Mouse (Mus musculus): ENCODE data around the gene Fkbp6. TPM values are rescaled to one million over a fixed set of nuclear protein-coding genes. Genes with fewer than 3 reads are reported as not detected.
"Not testable (repeated sequence)": the region's sequence is repeated elsewhere in the genome, so short reads cannot be mapped to it uniquely, and the experiment has no call there.

Fkbp6 gene
- polyA plus RNA-seq, 1 experiment from 2014 or later = not detected

DNA sequence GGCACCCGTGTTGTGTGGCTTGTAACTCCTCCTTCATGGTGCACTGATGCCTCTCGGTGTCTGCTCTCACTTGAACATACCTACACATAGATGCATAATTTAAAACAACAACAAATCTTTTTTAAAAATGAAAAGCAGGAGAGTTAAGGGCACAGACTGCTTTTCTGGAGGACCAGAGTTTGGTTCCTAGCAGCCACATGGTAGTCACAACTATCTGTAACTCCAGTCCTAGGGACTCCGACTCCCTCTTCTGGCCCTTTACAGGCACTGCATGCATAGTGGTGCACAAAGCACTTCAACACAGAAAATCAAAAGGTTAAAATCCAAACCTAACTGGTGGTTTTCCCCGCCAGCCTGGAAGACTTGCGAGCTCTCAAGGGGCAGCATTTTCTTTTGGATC lies 23.8 kb upstream of the Fkbp6 start:
- H3K27me3 ChIP-seq = no peaks in the 10 kb centered on the region
- TF ChIP-seq CTCF (IDR thresholded peaks at IDR 0.05) = no peak
- DNase-seq (ENCODE audit: low read depth, low spot score) = no peak
- ChIA-PET CTCF (interaction anchor here (1.0 kb wide), 1 partner anchor 10 kb away, joined by 6 read pairs; no protein-coding TSS in a partner anchor), POLR2A (no interaction called here)
- no peak for ATAC-seq
- in situ Hi-C loops (cut with MboI; ENCODE audit: low pct_unique_long_range_greater_than_20kb) = no loop called here

DNA sequence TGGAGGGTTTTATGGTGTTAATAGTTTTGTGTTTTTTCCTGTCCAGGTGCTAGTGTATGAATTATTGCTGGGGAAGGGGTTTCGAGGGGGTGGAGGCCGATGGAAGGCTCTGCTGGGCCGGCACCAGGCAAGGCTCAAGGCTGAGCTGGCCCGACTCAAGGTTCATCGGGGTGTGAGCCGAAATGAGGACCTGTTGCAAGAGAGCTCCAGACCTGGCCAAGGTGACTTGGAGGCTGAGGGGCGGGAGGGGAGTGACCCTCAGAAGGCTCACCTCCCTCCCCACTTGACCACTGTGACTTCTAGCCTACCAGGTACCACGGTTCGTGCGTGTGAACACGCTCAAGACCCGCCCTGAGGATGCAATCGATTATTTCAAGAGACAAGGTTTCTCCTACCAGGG lies 21.4 kb upstream of the Fkbp6 start:
- in situ Hi-C loops (cut with MboI; ENCODE audit: low pct_unique_long_range_greater_than_20kb) = no loop called here
- CTCF ChIA-PET = interaction anchor here (0.7 to 2.4 kb wide), 2 partner anchors 10 to 435 kb away, joined by 3 to 10 read pairs; no protein-coding TSS in a partner anchor
- no peaks in the 10 kb centered on the region for H3K27me3 ChIP-seq
- POLR2A ChIA-PET = interaction anchor here (1.2 to 2.2 kb wide), 2 partner anchors 8 to 10 kb away, joined by 3 to 10 read pairs; no protein-coding TSS in a partner anchor
- no peak for DNase-seq (ENCODE audit: low read depth, low spot score)
- TF ChIP-seq CTCF (IDR thresholded peaks at IDR 0.05) = no peak
- no peak for ATAC-seq

DNA sequence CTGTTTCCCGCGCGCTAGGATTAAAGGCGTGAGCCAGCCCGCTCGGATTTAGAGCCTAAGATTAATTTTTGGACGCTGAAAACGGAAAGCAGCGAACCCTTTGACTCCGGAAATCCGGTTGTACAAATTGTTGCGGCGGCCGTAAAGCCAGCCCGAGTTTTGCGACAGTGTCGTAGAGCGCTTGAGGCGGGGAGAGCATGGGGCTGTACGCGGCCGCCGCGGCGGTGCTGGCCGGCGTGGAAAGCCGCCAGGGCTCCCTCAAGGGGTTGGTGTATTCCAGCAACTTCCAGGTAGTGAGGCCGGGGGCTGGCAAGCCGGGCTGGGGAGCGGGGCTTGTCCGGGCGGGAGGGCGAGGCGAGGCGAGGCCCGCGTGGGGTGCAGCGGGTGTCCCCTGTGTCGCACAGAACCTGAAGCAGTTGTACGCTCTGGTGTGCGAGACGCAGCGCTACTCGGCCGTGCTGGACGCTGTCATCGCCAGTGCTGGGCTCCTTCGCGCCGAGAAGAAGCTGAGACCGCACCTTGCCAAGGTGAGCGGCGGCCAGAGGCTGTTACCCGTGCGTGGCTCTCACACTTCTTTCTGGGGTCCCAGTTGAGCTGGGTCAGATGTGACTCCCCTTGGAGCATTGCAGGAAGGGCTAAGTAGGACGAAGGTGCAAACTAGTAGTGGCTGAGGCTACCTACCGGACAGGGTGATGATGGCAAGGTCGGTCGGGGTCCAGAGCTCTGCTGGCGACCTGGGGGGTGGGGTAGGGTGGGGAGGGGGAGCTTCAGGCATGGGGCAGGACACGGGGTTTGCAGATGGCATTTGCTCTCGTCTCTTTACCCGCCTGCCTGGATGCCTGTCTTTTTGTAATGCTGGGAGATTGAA lies 20.2 kb upstream of the Fkbp6 start, which contains the start of gene Nsun5:
Gene Nsun5 (plus strand): TSS at position 167 of the 868 bp plus-strand sequence.
- in situ Hi-C loops (cut with MboI; ENCODE audit: low pct_unique_long_range_greater_than_20kb) = no loop called here
- no peak for TF ChIP-seq CTCF (IDR thresholded peaks at IDR 0.05)
- ATAC-seq (peak; percentile 60), DNase-seq (ENCODE audit: low read depth, low spot score) (peak; percentile 80)
- CTCF ChIA-PET = interaction anchor here (1.3 to 2.4 kb wide), 2 partner anchors 11 to 25 kb away, joined by 3 to 10 read pairs; no protein-coding TSS in a partner anchor
- POLR2A ChIA-PET = interaction anchor here (0.6 to 2.2 kb wide), 5 partner anchors 10 to 357 kb away, joined by 3 to 10 read pairs (median 3); no protein-coding TSS in a partner anchor
- H3K27me3 ChIP-seq = no peaks in the 10 kb centered on the region

DNA sequence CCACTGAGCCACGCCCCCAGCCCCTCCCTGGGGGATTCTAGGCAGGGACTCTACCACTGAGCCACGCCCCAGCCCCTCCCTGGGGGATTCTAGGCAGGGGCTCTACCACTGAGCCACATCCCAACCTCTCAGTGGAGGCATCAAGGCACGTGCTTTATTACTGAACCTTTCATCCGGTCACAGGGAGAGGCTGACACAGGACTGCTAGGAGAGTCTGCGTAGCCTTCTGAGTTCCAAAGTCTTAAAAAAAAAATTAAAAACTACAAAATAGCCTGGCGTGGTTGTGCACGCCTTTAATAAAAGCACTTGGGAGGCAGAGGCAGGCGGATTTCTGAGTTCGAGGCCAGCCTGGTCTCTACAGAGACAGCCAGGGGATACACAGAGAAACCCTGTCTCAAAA lies 19.4 kb upstream of the Fkbp6 start:
- DNase-seq (ENCODE audit: low read depth, low spot score); in situ Hi-C loops (cut with MboI; ENCODE audit: low pct_unique_long_range_greater_than_20kb); H3K27me3 ChIP-seq; ATAC-seq: not testable (repeated sequence)
- POLR2A ChIA-PET = interaction anchor here (0.7 to 2.2 kb wide), 2 partner anchors 12 to 356 kb away, joined by 3 to 10 read pairs; no protein-coding TSS in a partner anchor
- CTCF ChIA-PET = interaction anchor here (1.3 to 2.4 kb wide), 2 partner anchors 12 to 26 kb away, joined by 3 to 10 read pairs; no protein-coding TSS in a partner anchor

DNA sequence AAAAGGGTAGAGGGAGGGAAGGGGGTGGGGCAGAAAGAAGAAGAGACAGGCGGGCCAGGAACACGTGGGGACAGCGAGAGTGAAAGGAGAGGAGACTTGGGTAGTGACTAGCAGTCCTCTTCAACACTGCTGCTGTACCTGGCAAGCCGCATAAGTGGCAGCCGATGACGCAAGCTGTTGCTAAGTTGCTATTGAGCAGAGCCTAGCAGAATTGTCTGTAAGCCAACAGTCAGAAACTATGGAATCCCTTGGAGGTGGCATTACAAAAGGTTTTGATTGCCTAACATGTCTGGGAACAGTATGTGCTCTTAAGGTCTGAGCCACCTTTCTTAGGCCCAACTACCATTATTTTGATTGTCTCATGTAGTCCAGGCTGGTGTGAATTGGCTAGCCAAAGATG lies 18.5 kb upstream of the Fkbp6 start:
- CTCF ChIA-PET = no interaction called here
- in situ Hi-C loops (cut with MboI; ENCODE audit: low pct_unique_long_range_greater_than_20kb) = no loop called here
- DNase-seq (ENCODE audit: low read depth, low spot score) (no peak), ATAC-seq (no peak)
- POLR2A ChIA-PET = no interaction called here
- peaks cover 8% of the 10 kb centered on the region for H3K27me3 ChIP-seq
- no peak for TF ChIP-seq CTCF (IDR thresholded peaks at IDR 0.05)

DNA sequence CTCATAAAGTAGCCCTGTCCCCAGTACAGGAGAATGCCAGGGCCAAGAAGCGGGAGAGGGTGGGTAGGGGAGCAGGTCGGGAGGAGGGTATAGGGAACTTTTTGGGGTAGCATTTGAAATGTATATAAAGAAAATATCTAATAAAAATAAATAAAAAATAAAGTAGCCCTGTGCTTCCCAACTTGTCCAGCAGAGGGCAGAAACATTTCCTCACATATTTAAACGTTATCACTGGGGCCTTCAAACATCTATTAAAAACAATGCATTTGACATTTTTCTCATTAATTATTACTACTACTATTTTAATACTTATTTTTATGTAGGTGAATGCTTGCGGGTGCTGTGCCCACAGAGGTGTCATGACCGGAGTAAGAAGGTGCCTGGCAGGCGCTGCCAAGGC lies 18.0 kb upstream of the Fkbp6 start:
- no peak for ATAC-seq
- in situ Hi-C loops (cut with MboI; ENCODE audit: low pct_unique_long_range_greater_than_20kb) = no loop called here
- no peak for TF ChIP-seq CTCF (IDR thresholded peaks at IDR 0.05)
- POLR2A ChIA-PET = no interaction called here
- CTCF ChIA-PET = no interaction called here
- peaks cover 8% of the 10 kb centered on the region for H3K27me3 ChIP-seq
- DNase-seq (ENCODE audit: low read depth, low spot score) = no peak

DNA sequence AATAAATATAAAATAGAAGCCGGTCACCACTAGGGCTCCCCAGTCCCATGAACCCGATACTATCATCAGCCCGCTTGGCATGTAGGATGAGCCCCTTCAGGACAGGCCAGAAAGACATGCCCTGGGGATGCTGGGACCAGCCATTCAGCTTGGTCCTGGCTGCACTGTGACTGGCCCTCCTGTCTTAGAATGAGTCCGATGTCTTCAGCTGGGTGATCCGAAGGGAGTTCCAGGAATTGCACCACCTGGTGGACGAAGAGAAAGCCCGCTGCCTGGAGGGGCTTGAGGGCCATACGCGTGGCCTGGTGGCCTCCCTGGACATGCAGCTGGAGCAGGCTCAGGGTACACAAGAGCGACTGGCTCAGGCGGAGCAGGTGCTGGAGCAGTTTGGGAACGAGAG lies 13.7 kb upstream of the Fkbp6 start:
- CTCF ChIA-PET = interaction anchor here (0.7 to 1.2 kb wide), 3 partner anchors 17 to 322 kb away, joined by 3 to 4 read pairs (median 4); no protein-coding TSS in a partner anchor

DNA sequence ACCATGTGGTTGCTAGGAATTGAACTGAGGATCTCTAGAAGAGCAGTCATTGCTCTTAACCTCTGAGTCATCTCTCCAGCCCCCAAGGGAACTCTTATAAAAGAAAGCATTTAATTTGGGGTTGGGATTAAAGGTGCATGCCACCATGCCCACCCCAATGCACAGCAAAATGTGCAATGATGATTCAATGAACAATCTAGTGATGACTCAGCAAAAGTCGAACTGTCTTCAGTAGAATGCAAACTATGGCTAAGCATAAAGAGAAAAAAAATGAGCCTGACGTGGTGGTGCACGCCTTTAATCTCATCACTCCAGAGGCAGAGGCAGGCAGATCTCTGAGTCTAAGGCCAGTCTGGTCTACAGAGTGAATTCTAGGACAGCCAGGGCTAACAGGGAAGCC lies 12.7 kb upstream of the Fkbp6 start:
- no peak for DNase-seq (ENCODE audit: low read depth, low spot score)
- TF ChIP-seq CTCF (IDR thresholded peaks at IDR 0.05) = no peak
- ChIA-PET CTCF (interaction anchor here (0.7 kb wide), 1 partner anchor 30 kb away, joined by 3 read pairs; no protein-coding TSS in a partner anchor), POLR2A (no interaction called here)
- ATAC-seq = no peak
- in situ Hi-C loops (cut with MboI; ENCODE audit: low pct_unique_long_range_greater_than_20kb) = no loop called here
- H3K27me3 ChIP-seq = peaks cover 8% of the 10 kb centered on the region

More for the DNA sequence above, 13.7 kb upstream of the Fkbp6 start:
- in situ Hi-C loops (cut with MboI; ENCODE audit: low pct_unique_long_range_greater_than_20kb) = no loop called here
- POLR2A ChIA-PET = no interaction called here
- no peak for TF ChIP-seq CTCF (IDR thresholded peaks at IDR 0.05)
- H3K27me3 ChIP-seq = peaks cover 8% of the 10 kb centered on the region
- ATAC-seq = no peak
- DNase-seq (ENCODE audit: low read depth, low spot score) = no peak

DNA sequence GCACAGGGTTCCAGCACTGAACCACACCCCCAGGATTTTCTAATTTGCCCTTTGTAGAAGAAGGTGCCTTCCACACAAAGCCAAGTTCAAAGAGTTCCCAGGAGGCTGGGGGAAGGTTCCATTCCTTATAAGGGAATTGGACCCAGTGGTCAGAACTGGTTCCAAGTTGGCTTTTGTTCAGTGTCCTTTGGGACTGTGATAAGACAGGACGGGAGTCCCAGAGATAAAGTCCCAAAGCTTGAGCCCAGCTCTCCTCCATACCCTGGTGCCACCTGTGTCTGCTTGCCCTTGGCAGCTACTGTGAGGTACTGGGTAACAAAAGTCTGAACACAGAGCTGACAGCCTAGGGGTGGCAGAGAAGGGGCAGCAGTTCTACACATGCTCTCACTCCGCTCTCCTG lies 9.9 kb upstream of the Fkbp6 start:
- TF ChIP-seq CTCF (IDR thresholded peaks at IDR 0.05) = no peak
- ATAC-seq (no peak), DNase-seq (ENCODE audit: low read depth, low spot score) (no peak)
- peaks cover 14% of the 10 kb centered on the region for H3K27me3 ChIP-seq
- ChIA-PET CTCF (no interaction called here), POLR2A (no interaction called here)
- in situ Hi-C loops (cut with MboI; ENCODE audit: low pct_unique_long_range_greater_than_20kb) = no loop called here

DNA sequence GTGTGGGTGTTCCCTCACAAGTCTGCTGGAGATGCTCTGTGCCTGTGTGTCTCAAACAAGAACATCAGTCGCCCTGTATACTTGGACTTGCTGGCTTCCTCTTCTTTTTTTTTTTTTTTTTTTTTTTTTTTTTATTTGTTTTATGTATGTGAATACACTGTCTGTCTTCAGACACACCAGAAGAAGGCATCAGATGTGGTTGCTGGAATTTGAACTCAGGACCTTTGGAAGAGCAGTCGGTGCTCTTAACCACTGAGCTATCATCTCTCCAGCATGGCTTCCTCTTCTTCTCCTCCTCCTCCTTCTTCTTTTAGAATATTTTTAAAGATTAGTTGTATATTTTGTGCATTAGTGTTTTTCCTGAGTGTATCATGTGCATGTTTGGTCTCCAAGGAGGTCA lies 7.7 kb upstream of the Fkbp6 start:
- CTCF ChIA-PET = no interaction called here
- POLR2A ChIA-PET = no interaction called here
- ATAC-seq = no peak

DNA sequence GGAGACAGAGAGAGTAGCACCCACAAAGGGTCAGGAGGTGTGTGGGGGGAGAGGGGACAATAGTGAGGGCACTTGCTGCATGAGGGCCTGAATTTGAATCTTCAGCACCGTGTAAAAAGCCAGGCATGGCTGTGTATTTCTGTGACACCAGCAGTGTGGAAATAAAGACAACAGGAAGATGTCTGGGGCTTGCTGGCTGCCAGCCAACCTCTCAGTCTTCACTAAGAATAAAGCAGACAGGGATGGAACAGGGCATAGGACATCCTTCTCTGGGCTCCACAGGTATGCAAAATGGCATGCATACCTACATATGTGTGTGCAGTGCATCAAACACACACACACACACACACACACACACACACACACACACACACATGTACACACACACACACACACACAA lies 6.2 kb upstream of the Fkbp6 start:
- in situ Hi-C loops (cut with MboI; ENCODE audit: low pct_unique_long_range_greater_than_20kb) = no loop called here
- ChIA-PET POLR2A (no interaction called here), CTCF (no interaction called here)
- no peak for DNase-seq (ENCODE audit: low read depth, low spot score)
- peaks cover 30% of the 10 kb centered on the region for H3K27me3 ChIP-seq
- ATAC-seq = no peak
- no peak for TF ChIP-seq CTCF (IDR thresholded peaks at IDR 0.05)

More for the DNA sequence above, 7.7 kb upstream of the Fkbp6 start:
- H3K27me3 ChIP-seq = peaks cover 25% of the 10 kb centered on the region
- in situ Hi-C loops (cut with MboI; ENCODE audit: low pct_unique_long_range_greater_than_20kb) = no loop called here
- TF ChIP-seq CTCF (IDR thresholded peaks at IDR 0.05) = no peak
- DNase-seq (ENCODE audit: low read depth, low spot score) = no peak

Measured in Patski (cell line).